Mouse (Mus musculus): ENCODE data around the gene Tgfb2.
A peak's percentile ranks its signal among the peaks of the same experiment; 100 is the strongest.

Tgfb2 gene

GRCm38 (mm10) chr1:186705915-186706248 is at the start of gene Tgfb2:
Gene Tgfb2, minus strand, starts transcription at chr1:186705989.
- peak; percentile 26 for DNase-seq

- no peak for DNase-seq
Measured at GRCm38 (mm10) chr1:186749675-186750283, 44.0 kb upstream of the Tgfb2 start.

- peak; percentile 83 for DNase-seq
Measured at GRCm38 (mm10) chr1:186748724-186749653, 43.2 kb upstream of the Tgfb2 start, which contains the start of gene Rrp15. Gene Rrp15, minus strand, starts transcription at chr1:186749358.

- DNase-seq: no peak
Measured at GRCm38 (mm10) chr1:186739828-186740227, 34.0 kb upstream of the Tgfb2 start.

- no peak for DNase-seq
Measured at GRCm38 (mm10) chr1:186735537-186735936, 29.7 kb upstream of the Tgfb2 start.

GRCm38 (mm10) chr1:186733052-186733451 is 27.3 kb upstream of the Tgfb2 start:
- no peak for DNase-seq

- DNase-seq: no peak
Measured at GRCm38 (mm10) chr1:186728778-186729177, 23.0 kb upstream of the Tgfb2 start.

GRCm38 (mm10) chr1:186726117-186726516 is 20.3 kb upstream of the Tgfb2 start:
- DNase-seq: no peak

- no peak for DNase-seq
Measured at GRCm38 (mm10) chr1:186722299-186722698, 16.5 kb upstream of the Tgfb2 start.

GRCm38 (mm10) chr1:186721846-186722245 is 16.1 kb upstream of the Tgfb2 start:
- DNase-seq: peak; percentile 92

GRCm38 (mm10) chr1:186721166-186721565 is 15.4 kb upstream of the Tgfb2 start:
- DNase-seq: no peak

GRCm38 (mm10) chr1:186719708-186720107 is 13.9 kb upstream of the Tgfb2 start:
- peak; percentile 28 for DNase-seq

GRCm38 (mm10) chr1:186718881-186719280 is 13.1 kb upstream of the Tgfb2 start:
- DNase-seq: no peak

- no peak for DNase-seq
Measured at GRCm38 (mm10) chr1:186714980-186715896, 9.4 kb upstream of the Tgfb2 start.

- no peak for DNase-seq
Measured at GRCm38 (mm10) chr1:186714215-186714614, 8.4 kb upstream of the Tgfb2 start.

GRCm38 (mm10) chr1:186712802-186713471 is 7.1 kb upstream of the Tgfb2 start:
- DNase-seq: peak; percentile 61

GRCm38 (mm10) chr1:186705203-186705914 is 430 bp downstream of the Tgfb2 start:
- DNase-seq: peak; percentile 66

- peak; percentile 26 for DNase-seq
Measured at GRCm38 (mm10) chr1:186703980-186704701, 1.6 kb downstream of the Tgfb2 start.

- no peak for DNase-seq
Measured at GRCm38 (mm10) chr1:186703256-186703979, 2.4 kb downstream of the Tgfb2 start.
